Mouse (Mus musculus): ENCODE data around the gene Rprd1b.

Rprd1b gene

GRCm38 (mm10) chr2:158176763-158177162 is 148.5 kb downstream of the Rprd1b start:
- DNase-seq (ENCODE audit: low spot score) = no peak

DNA sequence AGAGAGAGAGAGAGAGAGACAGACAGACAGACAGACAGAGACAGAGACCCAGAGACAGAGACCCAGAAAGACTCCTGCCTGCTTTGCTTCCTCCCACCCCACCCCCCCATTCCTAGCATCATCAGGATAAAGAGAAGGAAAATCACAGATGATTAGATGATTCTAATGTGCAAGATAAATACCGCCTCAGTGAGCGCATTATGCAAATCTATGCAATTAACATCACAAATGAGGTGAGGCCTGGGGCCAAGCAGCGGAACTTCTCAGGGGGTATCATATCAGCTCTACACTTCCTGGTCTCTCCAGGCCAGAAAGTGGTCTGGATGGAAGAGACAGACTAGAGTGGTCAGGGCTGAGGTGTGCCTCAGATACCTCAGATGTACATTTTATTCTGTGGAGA is 149.3 kb downstream of the Rprd1b start:
- DNase-seq (ENCODE audit: low spot score) = no peak

DNA sequence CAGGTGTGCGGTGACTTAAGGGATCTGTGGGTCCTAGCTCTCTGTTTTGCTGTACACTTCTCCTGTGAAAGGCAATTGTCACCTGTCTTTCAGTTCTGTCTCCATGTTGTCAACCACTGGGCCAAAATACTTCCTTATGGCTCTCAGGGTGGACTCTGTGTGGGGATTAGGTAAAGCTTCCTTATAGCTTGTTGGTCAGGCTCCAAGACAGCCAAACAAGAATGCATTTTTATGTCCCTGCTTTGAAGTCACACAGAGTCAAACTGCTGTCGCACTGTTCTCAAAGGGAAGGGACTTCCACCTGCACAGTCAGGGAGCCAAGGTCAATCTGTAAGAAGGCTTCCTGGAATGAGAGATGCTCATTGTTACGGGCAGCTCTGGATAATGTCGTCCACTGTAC is 149.8 kb downstream of the Rprd1b start:
- no peak for DNase-seq (ENCODE audit: low spot score)

DNA sequence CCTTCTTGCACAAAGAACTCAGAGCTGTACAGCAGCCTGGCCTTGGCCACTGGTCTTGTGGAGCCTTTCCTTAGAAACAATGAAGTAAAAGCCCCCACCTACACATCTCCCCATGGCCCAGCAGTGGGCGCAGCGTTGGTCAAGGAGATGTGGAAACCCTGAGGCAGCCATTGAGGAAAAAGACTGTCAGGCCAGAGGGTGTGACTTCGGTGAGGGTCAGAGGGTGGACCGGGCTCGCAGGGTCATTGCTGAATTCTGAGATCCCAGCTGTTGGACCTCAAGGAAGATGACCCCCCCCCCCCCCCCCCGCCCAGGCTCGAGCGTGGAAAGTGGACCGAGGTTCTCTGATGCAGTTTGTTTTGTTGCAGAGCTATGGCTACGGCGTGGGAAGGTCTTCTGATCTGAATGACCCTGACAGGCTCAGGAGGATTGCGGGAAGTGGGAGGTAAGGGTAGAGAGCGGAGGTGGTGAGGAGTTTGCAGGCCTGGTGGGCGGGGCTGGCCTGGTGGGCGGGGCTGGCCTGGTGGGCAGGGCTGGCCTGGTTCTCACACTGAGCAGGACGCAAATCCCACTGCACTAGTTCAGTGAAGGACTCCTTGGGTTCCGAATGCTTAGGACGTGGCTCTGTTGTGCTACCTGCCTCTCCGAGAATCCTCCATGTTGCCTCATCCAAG is 150.5 kb downstream of the Rprd1b start:
- DNase-seq (ENCODE audit: low spot score) = peak; percentile 86

- DNase-seq (ENCODE audit: low spot score) = peak; percentile 44
Measured at GRCm38 (mm10) chr2:158179370-158180111, 151.2 kb downstream of the Rprd1b start.

- DNase-seq (ENCODE audit: low spot score) = peak; percentile 38
Measured at GRCm38 (mm10) chr2:158180797-158181196, 152.5 kb downstream of the Rprd1b start.

Data from ovary, postnatal 36 days (tissue).